Mouse (Mus musculus) B cell, adult (primary cell): ENCODE results near the gene Pcp2. TPM values are rescaled to one million over a fixed set of nuclear protein-coding genes. Genes with fewer than 3 reads are reported as not detected.

Experiments used
- total RNA-seq: library from RNA; stranded (reverse); gene quantifications from 4 replicates; pipeline ENCODE4 v1.2.4, GENCODE M21; 2023; ENCODE audit not compliant: inconsistent age

The Pcp2 gene
- total RNA-seq: not detected in 4 replicates

DNA sequence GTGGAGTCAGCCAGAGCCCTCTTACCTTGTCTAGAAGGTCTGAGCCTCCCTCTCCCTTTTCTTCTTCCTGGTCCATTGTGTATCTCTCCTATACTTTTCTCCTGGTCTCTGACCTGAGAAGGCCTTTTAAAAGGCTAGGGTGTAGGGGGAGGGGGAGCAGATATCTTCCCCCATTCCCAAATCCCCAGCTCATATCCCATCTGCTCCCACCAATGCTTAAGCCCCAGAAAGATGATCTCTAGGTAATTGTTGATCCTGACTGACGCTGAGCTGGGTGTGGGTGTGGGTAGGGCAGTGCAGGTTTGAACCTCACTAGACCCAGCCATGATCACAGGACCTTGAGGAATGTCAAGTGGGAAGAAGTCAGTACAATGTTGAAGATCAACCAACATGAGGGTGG lies at the start of gene Pcp2:
Pcp2 (minus strand) TSS at position 101 of the 400 bp plus-strand sequence.

DNA sequence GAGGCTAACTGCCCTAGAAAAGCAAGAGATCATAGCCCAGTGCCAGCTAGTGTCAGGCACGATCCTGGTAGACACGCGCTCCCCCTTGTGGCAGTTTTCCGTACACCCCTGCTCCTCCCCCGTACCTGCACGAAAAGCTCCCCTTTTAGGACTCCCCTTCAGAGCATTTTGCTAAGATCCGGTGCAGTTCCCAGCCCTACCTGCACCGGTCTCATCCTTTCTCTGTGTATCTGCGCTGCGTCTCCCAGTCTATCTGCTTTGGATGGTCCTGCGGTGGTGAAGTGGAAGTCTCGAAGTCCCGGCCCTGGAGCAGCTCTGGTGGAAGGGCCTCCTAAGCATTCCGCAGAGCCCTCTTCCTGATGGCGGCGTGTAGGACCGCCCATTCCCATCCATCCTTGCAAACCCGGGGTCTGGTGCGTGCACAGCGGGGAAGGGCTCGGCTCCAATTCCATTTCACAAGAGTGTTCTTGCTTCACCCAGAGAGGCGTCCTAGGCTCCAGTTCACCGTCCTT lies 46.7 kb upstream of the Pcp2 start, which contains the start of gene Fcor:
Fcor (minus strand) TSS at position 383 of the 512 bp plus-strand sequence.

DNA sequence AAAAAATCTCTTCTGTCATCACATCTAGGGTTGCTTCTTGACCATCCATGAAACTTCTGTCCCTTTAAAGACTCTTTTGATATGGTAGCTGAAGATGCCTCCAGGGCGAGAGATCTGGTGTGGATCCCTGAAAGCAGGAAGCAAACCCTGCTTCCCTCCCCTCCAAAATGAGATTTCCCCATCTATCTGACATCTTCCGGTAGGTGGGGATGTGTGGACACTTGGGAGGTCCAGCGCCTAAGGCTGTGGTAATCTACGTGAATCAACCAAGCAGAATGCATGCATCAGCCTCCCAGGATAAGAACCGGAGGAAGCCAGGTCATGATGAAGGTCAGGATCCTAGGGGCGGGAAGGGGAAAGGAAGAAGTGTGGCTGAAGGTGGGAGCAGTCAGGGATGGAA lies 40.2 kb upstream of the Pcp2 start, which contains the start of gene Mcemp1:
Mcemp1 (plus strand) TSS at position 248 of the 400 bp plus-strand sequence.

DNA sequence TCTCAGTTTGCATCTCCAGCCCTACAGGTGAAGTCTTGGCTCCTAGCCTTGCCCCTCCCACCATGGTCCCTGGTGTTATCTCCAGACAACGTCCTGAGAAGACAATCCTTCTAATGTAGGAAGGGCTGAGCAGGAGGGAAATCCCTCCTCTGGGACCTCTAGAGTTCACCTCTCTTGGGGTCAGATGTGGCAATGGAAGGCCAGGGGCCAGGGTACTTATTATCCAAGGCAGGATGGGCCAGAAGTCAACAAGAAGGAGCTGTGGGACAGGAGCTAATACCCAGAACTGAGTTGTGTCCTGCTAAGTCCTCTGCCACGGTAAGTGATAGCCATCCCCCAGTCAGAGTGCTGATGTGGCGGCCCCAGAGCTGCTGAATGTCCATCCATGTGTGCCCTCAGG lies 30.2 kb upstream of the Pcp2 start, which contains the start of gene Retn:
Retn (plus strand) TSS at position 245 of the 400 bp plus-strand sequence.

DNA sequence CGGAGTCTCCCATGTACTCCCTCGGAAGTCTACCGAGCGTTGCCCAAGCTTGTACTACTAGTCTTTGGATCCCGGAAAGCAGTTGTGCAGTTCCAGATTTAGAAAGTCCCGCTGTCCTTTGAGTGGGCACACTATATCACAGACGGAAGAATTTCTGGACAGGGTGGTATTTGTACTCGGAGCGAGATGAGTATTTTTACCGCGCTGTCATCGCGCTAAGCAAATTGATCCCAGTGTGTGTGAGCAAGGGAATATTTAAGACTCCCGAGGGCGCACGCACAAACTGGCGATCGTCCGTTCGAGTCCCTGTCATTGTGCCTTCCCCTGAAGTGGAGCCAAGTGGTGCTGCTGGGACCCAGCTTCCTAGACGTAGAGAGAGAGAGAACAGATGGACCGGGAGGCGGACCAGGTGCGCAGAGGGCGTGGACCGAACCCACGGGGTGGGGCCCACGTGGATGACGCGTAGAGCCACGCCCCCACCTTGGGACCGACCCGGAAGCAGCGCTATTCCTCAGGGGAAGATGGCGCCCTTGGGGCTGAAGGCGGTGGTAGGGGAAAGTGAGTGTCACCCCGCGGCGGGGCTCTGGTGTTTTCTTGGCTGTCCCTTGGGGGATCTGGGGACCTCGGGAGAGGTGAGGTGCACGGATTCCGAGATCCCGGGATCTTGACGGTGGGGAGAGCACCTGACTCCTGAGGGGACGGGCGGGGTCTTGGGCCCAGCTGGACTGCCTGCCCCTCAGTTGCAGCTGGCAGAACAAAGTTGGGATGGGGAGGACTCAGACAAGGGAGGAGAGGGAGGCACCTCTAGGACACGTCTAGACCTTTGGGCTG lies 5.5 kb upstream of the Pcp2 start, which contains the start of gene Stxbp2:
Stxbp2 (plus strand) TSS at position 309 of the 831 bp plus-strand sequence.

DNA sequence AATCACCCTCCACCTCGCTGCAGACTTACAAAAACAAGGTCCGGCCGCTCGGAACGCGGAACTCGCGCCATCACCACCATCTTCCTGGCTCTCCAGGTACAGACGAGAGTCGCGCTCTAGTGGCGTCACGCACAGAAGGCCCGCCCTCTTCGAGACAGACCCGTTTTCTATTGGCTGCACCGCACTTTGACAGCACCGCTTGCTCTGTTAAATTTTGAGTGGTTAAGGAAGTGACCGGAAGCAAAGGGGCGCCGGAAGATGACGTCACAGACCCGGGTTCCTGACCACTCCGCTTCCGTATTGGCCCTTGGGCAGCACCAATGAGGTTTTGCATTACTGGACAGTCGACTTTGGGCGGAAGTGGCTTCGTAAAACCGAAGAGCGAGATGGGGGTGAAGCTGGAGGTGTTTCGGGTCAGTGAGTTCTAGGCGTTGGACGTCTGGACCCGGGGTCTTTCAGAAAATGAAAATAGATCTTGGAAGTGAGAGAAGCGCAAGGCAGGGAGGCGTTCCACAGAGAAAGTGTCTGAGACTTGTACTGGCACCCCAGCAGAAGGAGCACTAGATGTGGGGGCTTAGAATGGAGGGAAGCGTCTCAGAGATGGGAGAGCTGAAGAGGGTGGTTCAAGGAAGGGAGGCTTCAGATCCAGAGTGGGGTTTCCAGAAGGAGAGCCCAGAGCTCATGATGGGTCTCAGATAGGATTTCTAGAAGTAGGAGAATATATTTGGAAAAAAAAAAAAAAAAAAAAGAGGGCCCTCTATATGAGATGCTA lies 4.0 kb downstream of the Pcp2 start, which contains the start of the genes Xab2 and Pet100:
Xab2 (minus strand) TSS at position 118 of the 772 bp plus-strand sequence.
Pet100 (plus strand) TSS at position 350 of the 772 bp plus-strand sequence.

DNA sequence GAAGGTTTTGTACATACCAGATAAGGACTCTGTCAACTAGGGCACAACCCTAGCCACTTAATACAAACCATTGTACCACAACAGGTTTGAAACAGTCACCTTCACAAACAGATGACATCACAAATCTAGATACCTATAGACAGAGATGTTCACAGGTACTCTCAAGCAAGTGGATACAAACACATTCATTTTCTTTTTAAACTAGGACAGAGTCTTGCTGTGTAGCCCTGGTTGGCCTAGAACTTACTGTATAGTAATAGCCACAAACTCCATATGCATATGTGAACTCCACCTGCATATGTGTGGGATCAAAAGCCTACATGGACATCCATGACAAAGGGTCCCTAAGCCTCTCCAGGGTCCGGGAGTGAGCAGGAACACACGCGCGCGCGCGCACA lies 38.4 kb downstream of the Pcp2 start, which contains the start of gene Camsap3:
Camsap3 (plus strand) TSS at position 301 of the 398 bp plus-strand sequence.

Other genes with a start within 250 kb of the Pcp2 start
- gene Arhgef18, start 232.5 kb downstream of the Pcp2 start, total RNA-seq: 226 to 260 TPM (median 253 TPM) in 4 replicates
- gene Pex11g, start 157.9 kb downstream of the Pcp2 start, total RNA-seq: 0.80 to 1.7 TPM (median 1.4 TPM) in 4 replicates
- gene Tex45, start 154.7 kb downstream of the Pcp2 start, total RNA-seq: 4.9 to 9.2 TPM (median 7.3 TPM) in 4 replicates
- gene Zfp358, start 132.4 kb downstream of the Pcp2 start, total RNA-seq: 8.0 to 11.4 TPM (median 9.8 TPM) in 4 replicates
- 89.1 to 114 TPM (median 104 TPM) in 4 replicates for gene Mcoln1, start 125.1 kb downstream of the Pcp2 start, total RNA-seq
- 60.2 to 80.5 TPM (median 68.7 TPM) in 4 replicates for gene Pnpla6, start 110.2 kb downstream of the Pcp2 start, total RNA-seq
- not detected in 4 replicates for gene C330021F23Rik, start 57.6 kb downstream of the Pcp2 start, total RNA-seq
- gene Camsap3, start 38.3 kb downstream of the Pcp2 start, total RNA-seq: 0.12 to 0.27 TPM (median 0.18 TPM) in 4 replicates
- 91.5 to 105 TPM (median 97.7 TPM) in 4 replicates for gene Xab2, start 4.2 kb downstream of the Pcp2 start, total RNA-seq
- gene Pet100, start 4.0 kb downstream of the Pcp2 start, total RNA-seq: 67.8 to 74.9 TPM (median 70.5 TPM) in 4 replicates
- 248 to 283 TPM (median 258 TPM) in 4 replicates for gene Stxbp2, start 5.4 kb upstream of the Pcp2 start, total RNA-seq
- not detected in 4 replicates for gene Retn, start 30.2 kb upstream of the Pcp2 start, total RNA-seq
- gene Mcemp1, start 40.2 kb upstream of the Pcp2 start, total RNA-seq: not detected in 4 replicates
- 1.6 TPM in 1 of 4 replicates, not detected in the others for gene Fcor, start 46.8 kb upstream of the Pcp2 start, total RNA-seq
- gene Trappc5, start 50.8 kb upstream of the Pcp2 start, total RNA-seq: 19.9 to 22.8 TPM (median 21.2 TPM) in 4 replicates
- gene Fcer2a, start 68.6 kb upstream of the Pcp2 start, total RNA-seq: 517 to 653 TPM (median 596 TPM) in 4 replicates
- 0.35 TPM in 1 of 4 replicates, not detected in the others for gene Clec4g, start 95.1 kb upstream of the Pcp2 start, total RNA-seq
- gene Cd209a, start 123.4 kb upstream of the Pcp2 start, total RNA-seq: 0.35 to 1.5 TPM (median 0.90 TPM) in 4 replicates
- gene Cd209e, start 228.8 kb upstream of the Pcp2 start, total RNA-seq: not detected in 4 replicates